Mouse (Mus musculus) embryo, embryonic 11.5 days (tissue): ENCODE data around the gene Yap1.
"Not testable (repeated sequence)": the region's sequence is repeated elsewhere in the genome, so short reads cannot be mapped to it uniquely, and the experiment has no call there.

Experiments used
- DNase-seq: peaks from one replicate; pipeline ENCODE4 v3.0.0-alpha.2; 2012; ENCODE audit warnings: low read depth, low spot score

The Yap1 gene

GRCm38 (mm10) chr9:7914487-7914886, 89.9 kb downstream of the Yap1 start:
- DNase-seq = peak; percentile 75

GRCm38 (mm10) chr9:7913953-7914352, 90.4 kb downstream of the Yap1 start:
- DNase-seq = no peak

- no peak for DNase-seq
Observed at GRCm38 (mm10) chr9:7907351-7907985, 96.9 kb downstream of the Yap1 start.

GRCm38 (mm10) chr9:7906564-7906963, 97.8 kb downstream of the Yap1 start:
- DNase-seq = no peak

- DNase-seq = no peak
Observed at GRCm38 (mm10) chr9:7903825-7904224, 100.6 kb downstream of the Yap1 start.

GRCm38 (mm10) chr9:7903262-7903661, 101.1 kb downstream of the Yap1 start:
- DNase-seq = no peak

GRCm38 (mm10) chr9:7902311-7902710, 102.1 kb downstream of the Yap1 start:
- DNase-seq = peak; percentile 49

- DNase-seq = no peak
Observed at GRCm38 (mm10) chr9:7900965-7901364, 103.4 kb downstream of the Yap1 start.

- peak; percentile 41 for DNase-seq
Observed at GRCm38 (mm10) chr9:7897502-7897901, 106.9 kb downstream of the Yap1 start.

- DNase-seq = not testable (repeated sequence)
Observed at GRCm38 (mm10) chr9:7891796-7892195, 112.6 kb downstream of the Yap1 start.

GRCm38 (mm10) chr9:7891177-7891576, 113.2 kb downstream of the Yap1 start:
- DNase-seq = no peak

- DNase-seq = no peak
Observed at GRCm38 (mm10) chr9:7884346-7884745, 120.0 kb downstream of the Yap1 start.

GRCm38 (mm10) chr9:7882304-7882865, 122.0 kb downstream of the Yap1 start:
- no peak for DNase-seq
